Mouse (Mus musculus) CH12.LX (cell line): ENCODE data around the gene Ecsit.
A peak's percentile ranks its signal among the peaks of the same experiment; 100 is the strongest.

Source experiments
- CTCF ChIP-seq, 2 experiments: IDR thresholded peaks in 1 of 2; conservative IDR thresholded peaks in 1 of 2; 2 replicates each; pipeline ENCODE4 v1.5.1; 2011 to 2012; ENCODE audit warnings: low read depth in 2 of 2, low read length in 2 of 2, improper control_type of control experiment in 1 of 2, inconsistent platforms in 1 of 2, mild to moderate bottlenecking in 1 of 2, moderate library complexity in 1 of 2
- HCFC1 ChIP-seq: IDR thresholded peaks from 2 replicates; pipeline ENCODE4 v1.6.1; 2012; ENCODE audit warnings: low read depth, mild to moderate bottlenecking, inconsistent platforms, low read length, improper control_type of control experiment
- MAX ChIP-seq: IDR thresholded peaks from 2 replicates; pipeline ENCODE4 v1.6.1; 2011; ENCODE audit warnings: low read length, improper control_type of control experiment
- SIN3A ChIP-seq: IDR thresholded peaks from 2 replicates; pipeline ENCODE4 v1.6.1; 2012; ENCODE audit warnings: low read length, improper control_type of control experiment, inconsistent platforms
- ZNF384 ChIP-seq: IDR thresholded peaks from 2 replicates; pipeline ENCODE4 v1.6.1; 2012; ENCODE audit warnings: low read depth, low read length, improper control_type of control experiment, inconsistent platforms

DNA sequence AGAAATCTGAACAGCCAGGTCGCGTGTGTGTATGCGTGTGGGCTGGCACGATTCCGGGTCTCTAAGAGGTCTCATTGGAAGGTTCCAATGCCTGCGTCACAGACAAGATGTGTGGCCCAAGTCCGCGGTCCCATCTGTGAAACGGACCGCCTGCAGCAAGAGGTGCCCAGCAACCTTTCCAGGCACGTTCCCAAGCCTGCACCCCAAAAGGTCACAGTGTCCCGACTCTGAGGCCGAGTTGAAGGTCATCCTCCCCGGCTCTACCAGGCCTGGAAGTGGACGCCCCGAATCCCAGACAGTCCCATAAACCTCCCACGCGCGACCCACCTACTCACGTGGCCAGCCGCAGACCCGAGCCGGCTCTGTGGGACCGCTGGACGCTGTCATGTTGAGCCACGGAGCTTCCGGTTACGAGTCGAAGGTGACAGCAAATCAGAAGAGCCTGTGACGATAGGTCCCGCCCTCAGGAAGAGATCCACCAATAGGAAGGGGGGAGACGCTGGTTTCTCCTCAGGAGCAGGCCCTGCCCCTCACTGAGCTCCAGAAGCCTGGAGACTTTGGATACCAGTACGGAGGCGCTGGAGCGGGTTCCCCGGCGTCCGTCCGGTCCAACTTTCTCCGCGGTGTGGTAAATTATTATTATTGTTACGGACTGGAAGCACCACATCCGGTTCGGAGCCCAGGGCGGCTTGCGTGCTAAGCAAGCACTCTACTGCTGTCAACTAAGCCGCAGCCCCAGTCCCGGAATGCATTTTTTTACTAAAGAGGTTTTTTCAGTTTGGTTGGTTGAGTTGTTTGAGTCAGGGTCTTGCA is at the start of gene Ecsit:
- peak; percentile 63 for TF ChIP-seq HCFC1
- peak; percentile 92 for TF ChIP-seq SIN3A
- peak; percentile 81 for TF ChIP-seq MAX
- no peak for TF ChIP-seq CTCF (conservative IDR thresholded peaks at IDR 0.05 in 1 of 2, IDR thresholded peaks at IDR 0.05 in 1 of 2; ENCODE audit: low read depth in 2 of 2, low read length in 2 of 2)
- no peak for TF ChIP-seq ZNF384
